Mouse (Mus musculus): ENCODE results near the gene Tbkbp1. TPM values are rescaled to one million over a fixed set of nuclear protein-coding genes. Genes with fewer than 3 reads are reported as not detected.

Gene Tbkbp1
- total and polyA plus RNA-seq, 3 experiments: 11.7 to 33.5 TPM; not detected in 1

- Histone ChIP-seq H3K9me3 (replicated peaks; ENCODE audit: insufficient read depth, low read length) (no peaks in the 10 kb centered on the region), H3K36me3 (ENCODE audit: control insufficient read depth in 1 of 2, insufficient read depth in 2 of 2, low read length in 2 of 2) (peaks cover 0 to 28% of the 10 kb centered on the region in 2 experiments; a peak in 2 of 4 replicates), H3K27ac (ENCODE audit: control insufficient read depth, low read depth, low read length) (no peak overlapping the region), H3K27me3 (ENCODE audit: control insufficient read depth in 1 of 2, insufficient read depth in 2 of 2, low read length in 2 of 2) (no peaks in the 10 kb centered on the region), H3K79me2 (ENCODE audit: control insufficient read depth, insufficient read depth, low read length, poor library complexity) (no peaks in the 10 kb centered on the region; the same call in 1 of the 2 replicates), H3K4me1 (ENCODE audit: control insufficient read depth in 1 of 2, insufficient read depth in 2 of 2, low read length in 2 of 2) (peaks cover 29 to 33% of the 10 kb centered on the region in 2 experiments), H3K9ac (ENCODE audit: control insufficient read depth, low read depth, low read length, poor library complexity, severe bottlenecking) (no peak overlapping the region), H3K4me3 (ENCODE audit: control insufficient read depth in 1 of 2, insufficient read depth in 1 of 2, low read depth in 2 of 2, low read length in 2 of 2) (no peak overlapping the region)
- peak; percentile 30 for DNase-seq (ENCODE audit: low read depth, low spot score)
- TF ChIP-seq BHLHE40 (IDR thresholded peaks at IDR 0.05; ENCODE audit: borderline replicate concordance, low read depth, low read length) (no peak), E2F4 (IDR thresholded peaks at IDR 0.05; ENCODE audit: borderline replicate concordance, low read depth, low read length) (no peak), MYB (IDR thresholded peaks at IDR 0.05; ENCODE audit: low read depth, low read length) (no peak), GABPA (IDR thresholded peaks at IDR 0.05; ENCODE audit: low read depth, low read length) (no peak), MEF2A (IDR thresholded peaks at IDR 0.05; ENCODE audit: extremely low read depth, insufficient replicate concordance, low read depth, low read length, poor library complexity, severe bottlenecking) (no peak), SIN3A (IDR thresholded peaks at IDR 0.05; ENCODE audit: low read length) (no peak), MAZ (IDR thresholded peaks at IDR 0.05; ENCODE audit: low read depth, low read length) (no peak), TAL1 (IDR thresholded peaks at IDR 0.05; ENCODE audit: low read length) (no peak), RCOR1 (IDR thresholded peaks at IDR 0.05; ENCODE audit: low read depth, low read length) (no peak), CHD1 (IDR thresholded peaks at IDR 0.05; ENCODE audit: low read depth, low read length) (no peak), MAX (IDR thresholded peaks at IDR 0.05; ENCODE audit: low read length) (peak; percentile 28; the same call in 1 of the 2 replicates), MXI1 (IDR thresholded peaks at IDR 0.05; ENCODE audit: low read depth, low read length) (0 out of 2 replicates have a peak, but pooled peaks have one; percentile 21), KAT2A (conservative IDR thresholded peaks at IDR 0.05; ENCODE audit: low read depth, low read length) (no peak), POLR2AphosphoS2 (IDR thresholded peaks at IDR 0.05; ENCODE audit: low read length) (no peak), USF1 (IDR thresholded peaks at IDR 0.05; ENCODE audit: low read depth, low read length) (0 out of 2 replicates have a peak, but pooled peaks have one; percentile 4), ZC3H11A (IDR thresholded peaks at IDR 0.05; ENCODE audit: low read depth, low read length) (no peak), ZNF384 (IDR thresholded peaks at IDR 0.05; ENCODE audit: low read depth, low read length) (no peak), NRF1 (IDR thresholded peaks at IDR 0.05; ENCODE audit: insufficient read depth, low read depth, low read length, poor library complexity, severe bottlenecking) (no peak), CTCF (IDR thresholded peaks at IDR 0.05 in 2 of 3, conservative IDR thresholded peaks at IDR 0.05 in 1 of 3; ENCODE audit: control insufficient read depth in 1 of 3, insufficient read depth in 1 of 3, low read depth in 2 of 3, low read length in 3 of 3, poor library complexity in 1 of 3, severe bottlenecking in 1 of 3) (no peak), CHD2 (IDR thresholded peaks at IDR 0.05; ENCODE audit: low read length) (no peak), ZKSCAN1 (IDR thresholded peaks at IDR 0.05; ENCODE audit: low read depth, low read length) (no peak), TBP (IDR thresholded peaks at IDR 0.05; ENCODE audit: low read depth, low read length) (no peak), SMC3 (IDR thresholded peaks at IDR 0.05; ENCODE audit: low read depth, low read length) (no peak), TCF12 (IDR thresholded peaks at IDR 0.05; ENCODE audit: low read depth, low read length) (no peak), GATA1 (IDR thresholded peaks at IDR 0.05; ENCODE audit: low read depth, low read length) (no peak), USF2 (IDR thresholded peaks at IDR 0.05; ENCODE audit: borderline replicate concordance in 1 of 2, insufficient read depth in 1 of 2, low read depth in 1 of 2, low read length in 2 of 2) (no peak), JUND (IDR thresholded peaks at IDR 0.05; ENCODE audit: low read depth, low read length) (no peak), EP300 (IDR thresholded peaks at IDR 0.05; ENCODE audit: low read depth in 1 of 2, low read length in 2 of 2) (0 out of 4 replicates have a peak, but pooled peaks of 1 of the 2 experiments have one; percentile 7)
Measured at GRCm38 (mm10) chr11:97130318-97130717, 21.0 kb downstream of the Tbkbp1 start.

All from MEL (cell line).